Mouse (Mus musculus) ES-E14 (cell line): ENCODE measurements at regions not wholly inside any gene's neighbourhood (a gene's known extent, or its start where the extent isn't known, plus 50 kb on each side); places are given as distances from the start of the nearest gene placed in this dataset.

Experiments used
- CHD2 ChIP-seq: IDR thresholded peaks from 2 replicates; pipeline ENCODE4 v1.6.1; 2014; ENCODE audit warnings: mild to moderate bottlenecking, low read depth, low read length, inconsistent platforms
- HCFC1 ChIP-seq: IDR thresholded peaks from 2 replicates; pipeline ENCODE4 v1.6.1; 2012; ENCODE audit warnings: low read length, inconsistent platforms, borderline replicate concordance; ENCODE audit not compliant: insufficient read depth
- MAFK ChIP-seq: IDR thresholded peaks from 2 replicates; pipeline ENCODE4 v1.6.1; 2014; ENCODE audit warnings: mild to moderate bottlenecking, low read depth, low read length, inconsistent platforms; ENCODE audit not compliant: insufficient read depth
- ZNF384 ChIP-seq: IDR thresholded peaks from 2 replicates; pipeline ENCODE4 v1.6.1; 2012; ENCODE audit warnings: low read depth, low read length, inconsistent platforms

- no peak for TF ChIP-seq HCFC1
- no peak for TF ChIP-seq ZNF384
- no peak for TF ChIP-seq CHD2
- TF ChIP-seq MAFK, result no peak
These were observed 63.3 kb upstream of the Slc1a4 start for GRCm38 (mm10) chr11:20395848-20396203.
